Mouse (Mus musculus): ENCODE measurements around the gene Ifnk. TPM values are rescaled to one million over a fixed set of nuclear protein-coding genes. Genes with fewer than 3 reads are reported as not detected.

Gene Ifnk
- total and polyA plus RNA-seq, 3 experiments: not detected

GRCm38 (mm10) chr4:35131592-35131991, 20.3 kb upstream of the Ifnk start:
- Histone ChIP-seq H3K79me2 (ENCODE audit: control insufficient read depth, insufficient read depth, low read length, poor library complexity) (no peaks in the 10 kb centered on the region), H3K4me1 (ENCODE audit: control insufficient read depth in 1 of 2, insufficient read depth in 2 of 2, low read length in 2 of 2) (peaks cover 8 to 9% of the 10 kb centered on the region in 2 experiments), H3K4me3 (ENCODE audit: control insufficient read depth in 1 of 2, insufficient read depth in 1 of 2, low read depth in 2 of 2, low read length in 2 of 2) (no peak overlapping the region), H3K36me3 (ENCODE audit: control insufficient read depth in 1 of 2, insufficient read depth in 2 of 2, low read length in 2 of 2) (peaks cover 0 to 15% of the 10 kb centered on the region in 2 experiments; a peak in 2 of 4 replicates), H3K9me3 (replicated peaks; ENCODE audit: insufficient read depth, low read length) (no peaks in the 10 kb centered on the region), H3K9ac (ENCODE audit: control insufficient read depth, low read depth, low read length, poor library complexity, severe bottlenecking) (no peak overlapping the region), H3K27ac (ENCODE audit: control insufficient read depth, low read depth, low read length) (no peak overlapping the region), H3K27me3 (ENCODE audit: control insufficient read depth in 1 of 2, insufficient read depth in 2 of 2, low read length in 2 of 2) (no peaks in the 10 kb centered on the region)
- no peak for TF ChIP-seq ZMIZ1 (IDR thresholded peaks at IDR 0.05; ENCODE audit: low read depth, low read length)
- no peak for TF ChIP-seq NELFE (IDR thresholded peaks at IDR 0.05; ENCODE audit: low read depth, low read length)
- no peak for TF ChIP-seq SMC3 (IDR thresholded peaks at IDR 0.05; ENCODE audit: low read depth, low read length)
- no peak for TF ChIP-seq CHD2 (IDR thresholded peaks at IDR 0.05; ENCODE audit: low read length)
- no peak for TF ChIP-seq GATA1 (IDR thresholded peaks at IDR 0.05; ENCODE audit: low read depth, low read length)
- no peak for TF ChIP-seq KAT2A (conservative IDR thresholded peaks at IDR 0.05; ENCODE audit: low read depth, low read length)
- TF ChIP-seq MYB (IDR thresholded peaks at IDR 0.05; ENCODE audit: low read depth, low read length): no peak
- TF ChIP-seq ZC3H11A (IDR thresholded peaks at IDR 0.05; ENCODE audit: low read depth, low read length): no peak
- TF ChIP-seq GABPA (IDR thresholded peaks at IDR 0.05; ENCODE audit: low read depth, low read length): no peak
- no peak for TF ChIP-seq MAFK (IDR thresholded peaks at IDR 0.05; ENCODE audit: borderline replicate concordance, low read depth, low read length)
- TF ChIP-seq ZKSCAN1 (IDR thresholded peaks at IDR 0.05; ENCODE audit: low read depth, low read length): no peak
- TF ChIP-seq MYC (IDR thresholded peaks at IDR 0.05; ENCODE audit: low read depth, low read length): no peak
- no peak for TF ChIP-seq TAL1 (IDR thresholded peaks at IDR 0.05; ENCODE audit: low read length)
- TF ChIP-seq RCOR1 (IDR thresholded peaks at IDR 0.05; ENCODE audit: low read depth, low read length): no peak
- no peak for TF ChIP-seq RAD21 (IDR thresholded peaks at IDR 0.05; ENCODE audit: low read depth, low read length)
- no peak for TF ChIP-seq ZNF384 (IDR thresholded peaks at IDR 0.05; ENCODE audit: low read depth, low read length)
- no peak for TF ChIP-seq USF1 (IDR thresholded peaks at IDR 0.05; ENCODE audit: low read depth, low read length)
- no peak for TF ChIP-seq MEF2A (IDR thresholded peaks at IDR 0.05; ENCODE audit: extremely low read depth, insufficient replicate concordance, low read depth, low read length, poor library complexity, severe bottlenecking)
- no peak for TF ChIP-seq POLR2A (IDR thresholded peaks at IDR 0.05; ENCODE audit: control insufficient read depth in 1 of 2, insufficient read depth in 1 of 2, low read depth in 1 of 2, low read length in 2 of 2, poor library complexity in 1 of 2)
- no peak for TF ChIP-seq MXI1 (IDR thresholded peaks at IDR 0.05; ENCODE audit: low read depth, low read length)
- no peak for DNase-seq (ENCODE audit: low read depth, low spot score)

- TF ChIP-seq POLR2AphosphoS2 (IDR thresholded peaks at IDR 0.05; ENCODE audit: low read length) (no peak), ZKSCAN1 (IDR thresholded peaks at IDR 0.05; ENCODE audit: low read depth, low read length) (no peak), ETS1 (IDR thresholded peaks at IDR 0.05; ENCODE audit: low read depth, low read length) (no peak), ZMIZ1 (IDR thresholded peaks at IDR 0.05; ENCODE audit: low read depth, low read length) (no peak)
- no peaks in the 10 kb centered on the region for H3K79me2 ChIP-seq (ENCODE audit: control insufficient read depth, insufficient read depth, low read length, poor library complexity)
- H3K9me3 ChIP-seq (replicated peaks; ENCODE audit: insufficient read depth, low read length): no peaks in the 10 kb centered on the region
- H3K9ac ChIP-seq (ENCODE audit: control insufficient read depth, low read depth, low read length, poor library complexity, severe bottlenecking): no peak overlapping the region
- H3K27me3 ChIP-seq (ENCODE audit: control insufficient read depth in 1 of 2, insufficient read depth in 2 of 2, low read length in 2 of 2): no peaks in the 10 kb centered on the region
- H3K36me3 ChIP-seq (ENCODE audit: control insufficient read depth in 1 of 2, insufficient read depth in 2 of 2, low read length in 2 of 2): peaks cover 0 to 32% of the 10 kb centered on the region in 2 experiments; a peak in 2 of 4 replicates
- no peak overlapping the region for H3K4me3 ChIP-seq (ENCODE audit: control insufficient read depth in 1 of 2, insufficient read depth in 1 of 2, low read depth in 2 of 2, low read length in 2 of 2)
- peaks cover 12 to 24% of the 10 kb centered on the region in 2 experiments for H3K4me1 ChIP-seq (ENCODE audit: control insufficient read depth in 1 of 2, insufficient read depth in 2 of 2, low read length in 2 of 2)
- DNase-seq (ENCODE audit: low read depth, low spot score): no peak
- H3K27ac ChIP-seq (ENCODE audit: control insufficient read depth, low read depth, low read length): no peak overlapping the region
These were observed 18.4 kb upstream of the Ifnk start for GRCm38 (mm10) chr4:35133411-35133810.
